Mouse (Mus musculus): ENCODE results near the gene 3830417A13Rik. TPM values are rescaled to one million over a fixed set of nuclear protein-coding genes. Genes with fewer than 3 reads are reported as not detected.

The 3830417A13Rik gene
- not detected in 2 replicates for polyA plus RNA-seq (2015; fragmentation: Nextera tagmentation; extraction: Ambion mirVana)

DNA sequence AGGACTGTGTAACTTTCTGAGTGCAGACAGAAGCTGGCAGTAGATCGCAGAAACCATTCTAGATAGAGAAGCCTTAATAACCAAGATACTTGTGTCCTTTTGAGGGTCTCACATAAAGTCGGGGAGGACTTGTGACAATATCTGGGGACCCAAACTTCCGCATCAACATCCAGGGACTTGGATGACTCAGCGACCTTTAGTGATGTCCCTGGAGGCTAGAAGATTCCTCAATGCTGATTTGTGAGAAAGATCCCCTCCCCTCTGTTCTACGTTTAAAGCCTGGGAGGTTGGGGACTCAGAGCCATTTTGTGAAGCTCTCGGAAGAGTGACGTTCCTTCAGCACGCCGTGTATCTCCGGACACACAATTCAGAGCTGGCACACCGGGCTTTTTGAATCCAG, at the start of gene 3830417A13Rik:
TSS of gene 3830417A13Rik (plus strand) at position 301 of the 400 bp plus-strand sequence.
- Histone ChIP-seq H3K36me3 (no peaks in the 10 kb centered on the region), H3K9me3 (no peaks in the 10 kb centered on the region), H3K4me2 (no peak within 1 kb of the TSS), H3K4me1 (no peaks in the 10 kb centered on the region), H3K9ac (no peak within 1 kb of the TSS), H3K27ac (no peak within 1 kb of the TSS), H3K27me3 (replicated peaks) (no peaks in the 10 kb centered on the region), H3K4me3 (replicated peaks) (no peak within 1 kb of the TSS)
- WGBS, result 84% methylated on average over 11 of the region's 11 CpGs
- ATAC-seq (ENCODE audit: insufficient read depth, low FRiP score, low read depth), result no peak

DNA sequence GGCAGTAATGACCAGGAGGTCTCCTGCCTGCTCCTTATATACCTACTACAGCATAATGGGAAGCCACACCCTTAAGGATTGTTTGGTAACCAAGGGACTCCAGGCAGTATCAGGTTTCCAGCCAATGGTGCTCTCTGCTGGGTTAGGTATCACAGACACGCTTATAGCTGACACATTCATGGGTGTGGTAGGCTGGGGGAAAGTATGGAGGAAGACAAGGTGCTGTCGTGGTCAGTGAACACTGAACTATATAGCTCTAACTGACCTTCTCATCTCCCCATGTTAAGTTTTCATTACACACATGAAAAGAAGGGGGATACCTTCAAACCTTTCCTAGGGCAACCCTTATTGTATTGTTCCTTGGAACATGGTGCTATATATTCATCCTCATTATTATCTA, 21.2 kb upstream of the 3830417A13Rik start, which contains the start of gene Gm6760:
TSS of gene Gm6760 (minus strand) at position 101 of the 400 bp plus-strand sequence.
- 59% methylated on average over 2 of the region's 2 CpGs for WGBS
- no peak within 1 kb of the TSS for H3K4me3 ChIP-seq (replicated peaks)
- no peak within 1 kb of the TSS for H3K9ac ChIP-seq
- H3K9me3 ChIP-seq, result no peaks in the 10 kb centered on the region
- no peak for ATAC-seq (ENCODE audit: insufficient read depth, low FRiP score, low read depth)
- no peaks in the 10 kb centered on the region for H3K36me3 ChIP-seq
- no peak within 1 kb of the TSS for H3K27ac ChIP-seq
- H3K4me2 ChIP-seq, result no peak within 1 kb of the TSS
- no peaks in the 10 kb centered on the region for H3K27me3 ChIP-seq (replicated peaks)
- no peaks in the 10 kb centered on the region for H3K4me1 ChIP-seq

DNA sequence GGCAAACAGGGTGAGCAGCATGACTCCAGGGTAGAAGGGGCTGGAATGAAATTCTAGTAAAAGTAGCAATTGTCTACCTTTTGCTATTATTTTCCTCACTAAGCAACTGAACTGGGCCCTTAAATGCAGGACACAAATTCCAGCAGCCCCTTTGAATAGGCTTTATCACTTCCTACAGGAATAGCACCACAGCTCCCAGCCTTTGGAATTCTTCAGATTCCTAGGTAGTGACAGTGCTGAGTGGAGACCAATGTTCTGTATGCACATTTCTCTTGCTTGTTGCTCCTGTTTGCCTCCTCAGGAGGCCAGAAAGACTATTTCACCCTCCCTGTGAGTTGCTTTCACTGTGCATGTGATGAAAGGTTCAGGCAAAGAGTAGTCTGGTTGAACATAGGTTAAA, 7.9 kb downstream of the 3830417A13Rik start:
- no peak for ATAC-seq (ENCODE audit: insufficient read depth, low FRiP score, low read depth)
- Histone ChIP-seq H3K27me3 (replicated peaks) (no peaks in the 10 kb centered on the region), H3K4me1 (no peaks in the 10 kb centered on the region), H3K4me2 (no peak overlapping the region), H3K4me3 (replicated peaks) (no peak overlapping the region), H3K9ac (no peak overlapping the region), H3K9me3 (no peaks in the 10 kb centered on the region), H3K36me3 (no peaks in the 10 kb centered on the region), H3K27ac (no peak overlapping the region)

Other genes with a start within 250 kb of the 3830417A13Rik start
- gene Gm6760, start 21.4 kb upstream of the 3830417A13Rik start, polyA plus RNA-seq (2015; fragmentation: Nextera tagmentation; extraction: Ambion mirVana), result not detected in 2 replicates
- gene Slitrk4, start 103.4 kb downstream of the 3830417A13Rik start, polyA plus RNA-seq (2015; fragmentation: Nextera tagmentation; extraction: Ambion mirVana), result 2.6 and 3.2 TPM in 2 replicates

Data from stomach, embryonic 15.5 days (tissue).